Mouse (Mus musculus) inflammation-experienced regulatory T-cells, adult 16 weeks (primary cell): ENCODE measurements around the gene Clcn7. TPM values are rescaled to one million over a fixed set of nuclear protein-coding genes. Genes with fewer than 3 reads are reported as not detected.

Experiments
- polyA plus RNA-seq: library from polyadenylated mRNA; unstranded; fragments of 100-300 nt; shearing (Covaris generic); gene quantifications from one replicate; pipeline ENCODE4 v1.2.1, GENCODE M21; 2017

The Clcn7 gene
- 49.3 TPM for polyA plus RNA-seq

DNA sequence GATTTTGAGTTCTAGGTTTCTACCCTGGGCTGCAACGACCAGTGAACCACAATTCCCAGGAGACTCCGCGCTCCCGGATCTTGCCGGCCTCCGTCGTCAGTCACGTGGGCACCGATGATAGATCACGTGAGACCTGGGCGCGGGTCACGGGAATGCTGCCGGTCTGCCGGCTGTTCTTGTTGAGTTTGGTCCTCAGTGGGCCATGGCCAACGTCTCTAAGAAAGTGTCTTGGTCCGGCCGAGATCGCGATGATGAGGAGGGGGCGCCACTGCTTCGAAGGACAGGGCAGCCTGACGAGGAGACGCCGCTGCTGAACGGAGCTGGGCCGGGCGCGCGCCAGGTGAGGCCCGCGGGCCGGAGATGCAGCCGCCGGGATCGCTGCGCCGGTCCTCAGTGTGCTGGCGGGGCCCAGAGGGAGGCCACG lies at the start of gene Clcn7:
Gene Clcn7, plus strand, starts transcription at position 117 of the 424 bp plus-strand sequence.

GRCm38 (mm10) chr17:25083444-25083931 lies 49.7 kb upstream of the Clcn7 start, which contains the start of gene Tmem204:
TSS of gene Tmem204 (minus strand) at chr17:25083591.

GRCm38 (mm10) chr17:25115664-25116432 lies 17.3 kb upstream of the Clcn7 start, which contains the start of gene Telo2:
TSS of gene Telo2 (minus strand) at chr17:25115967.

DNA sequence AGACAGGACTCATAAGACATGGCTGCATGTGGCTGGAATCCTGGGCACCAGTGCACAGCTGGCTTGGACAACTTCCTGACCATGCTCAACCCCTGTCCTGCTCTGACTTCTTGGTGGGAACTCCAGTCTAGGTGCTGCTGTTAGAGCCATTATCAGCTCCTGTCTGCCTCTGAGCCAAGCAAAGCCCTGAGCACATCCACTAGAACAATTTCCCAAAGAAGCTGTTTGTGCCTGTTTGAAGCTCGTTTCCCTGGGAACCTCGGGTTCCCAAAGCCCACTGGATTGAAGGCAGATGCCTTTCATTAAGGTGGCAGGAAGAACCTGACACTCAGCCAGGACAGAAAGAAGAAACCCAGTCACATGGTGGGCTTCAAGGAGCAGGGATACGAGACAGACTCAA lies 12.8 kb upstream of the Clcn7 start, which contains the start of gene Ptx4:
Gene Ptx4, plus strand, starts transcription at position 355 of the 400 bp plus-strand sequence.

GRCm38 (mm10) chr17:25162161-25162560 lies 29.0 kb downstream of the Clcn7 start, which contains the start of gene Ccdc154:
TSS of gene Ccdc154 (plus strand) at chr17:25162461.

GRCm38 (mm10) chr17:25175411-25175810 lies 42.2 kb downstream of the Clcn7 start, which contains the start of gene Gm38655:
TSS of gene Gm38655 (minus strand) at chr17:25175471.

GRCm38 (mm10) chr17:25184129-25184691 lies 51.0 kb downstream of the Clcn7 start, which contains the start of gene BC003965:
TSS of gene BC003965 (plus strand) at chr17:25184554.

DNA sequence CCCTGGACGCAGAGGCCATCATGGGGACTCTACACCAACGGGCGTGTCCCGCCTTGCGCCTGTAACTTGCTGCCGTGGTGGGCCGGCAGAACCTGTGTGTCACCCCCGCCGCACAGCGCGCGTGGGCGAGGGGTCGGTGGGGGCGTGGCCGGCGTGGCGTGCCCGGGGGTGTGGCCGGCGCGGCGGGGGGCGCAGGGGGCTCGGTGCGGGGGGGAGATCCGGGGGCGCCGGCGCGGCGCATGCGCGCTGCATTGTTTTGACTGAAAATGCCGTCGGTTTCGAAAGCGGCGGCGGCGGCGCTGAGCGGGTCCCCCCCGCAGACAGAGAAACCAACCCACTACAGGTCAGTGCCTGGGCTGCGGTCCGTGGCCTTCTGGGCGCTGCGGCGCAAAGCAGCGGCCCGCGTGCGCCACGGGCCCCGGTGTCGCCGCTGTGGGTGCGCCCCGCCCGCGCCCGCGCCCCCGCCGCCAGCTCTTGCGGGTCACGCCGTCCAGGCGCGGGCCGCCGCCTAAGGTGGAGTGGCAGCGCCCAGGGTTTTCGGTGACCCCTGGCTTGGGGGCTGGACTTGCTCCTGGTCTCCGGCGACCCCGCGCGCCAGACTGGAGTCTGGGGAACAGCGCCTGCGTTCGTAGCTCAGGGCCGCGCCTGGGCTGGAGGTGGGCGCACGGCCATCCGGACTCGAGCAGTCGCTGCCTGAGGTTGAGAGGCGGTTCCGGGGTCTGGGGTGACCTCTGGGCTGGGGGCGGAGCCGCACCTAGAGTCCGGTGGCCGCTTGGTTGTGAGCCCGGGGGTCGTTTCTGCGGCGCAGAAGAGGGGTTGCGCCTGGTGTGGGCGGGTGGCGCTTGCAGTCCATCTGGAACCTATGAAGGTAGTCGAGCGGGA lies 55.2 kb downstream of the Clcn7 start, which contains the start of gene Unkl:
Gene Unkl, plus strand, starts transcription at position 248 of the 882 bp plus-strand sequence.

Other genes starting within 250 kb of the Clcn7 start
- gene Nubp2, start 247.0 kb upstream of the Clcn7 start, polyA plus RNA-seq: 118 TPM
- gene Spsb3, start 246.7 kb upstream of the Clcn7 start, polyA plus RNA-seq: 64.4 TPM
- 62.4 TPM for gene Eme2, start 238.3 kb upstream of the Clcn7 start, polyA plus RNA-seq
- 54.0 TPM for gene Mrps34, start 238.3 kb upstream of the Clcn7 start, polyA plus RNA-seq
- 69.0 TPM for gene Nme3, start 236.9 kb upstream of the Clcn7 start, polyA plus RNA-seq
- gene Mapk8ip3, start 196.4 kb upstream of the Clcn7 start, polyA plus RNA-seq: 67.7 TPM
- 37.8 TPM for gene Jpt2, start 172.7 kb upstream of the Clcn7 start, polyA plus RNA-seq
- 5.3 TPM for gene Cramp1l, start 117.6 kb upstream of the Clcn7 start, polyA plus RNA-seq
- gene Ift140, start 117.3 kb upstream of the Clcn7 start, polyA plus RNA-seq: 33.4 TPM
- gene Tmem204, start 49.8 kb upstream of the Clcn7 start, polyA plus RNA-seq: 1.5 TPM
- gene Telo2, start 17.4 kb upstream of the Clcn7 start, polyA plus RNA-seq: 32.2 TPM
- gene Ptx4, start 12.6 kb upstream of the Clcn7 start, polyA plus RNA-seq: not detected
- gene Ccdc154, start 29.1 kb downstream of the Clcn7 start, polyA plus RNA-seq: not detected
- gene Gm38655, start 42.1 kb downstream of the Clcn7 start, polyA plus RNA-seq: not detected
- 30.9 TPM for gene BC003965, start 51.2 kb downstream of the Clcn7 start, polyA plus RNA-seq
- gene Unkl, start 55.0 kb downstream of the Clcn7 start, polyA plus RNA-seq: 51.0 TPM
- 107 TPM for gene Gnptg, start 106.7 kb downstream of the Clcn7 start, polyA plus RNA-seq
- 53.4 TPM for gene Tsr3, start 106.8 kb downstream of the Clcn7 start, polyA plus RNA-seq
- gene Baiap3, start 123.0 kb downstream of the Clcn7 start, polyA plus RNA-seq: 69.0 TPM
- gene Ube2i, start 141.2 kb downstream of the Clcn7 start, polyA plus RNA-seq: 592 TPM
- gene Prss34, start 165.0 kb downstream of the Clcn7 start, polyA plus RNA-seq: not detected
- gene Prss28, start 175.3 kb downstream of the Clcn7 start, polyA plus RNA-seq: not detected
- not detected for gene Prss29, start 185.3 kb downstream of the Clcn7 start, polyA plus RNA-seq
- gene Tpsab1, start 212.2 kb downstream of the Clcn7 start, polyA plus RNA-seq: not detected
- gene Tpsb2, start 232.9 kb downstream of the Clcn7 start, polyA plus RNA-seq: not detected
- gene Tpsg1, start 235.9 kb downstream of the Clcn7 start, polyA plus RNA-seq: not detected